Comparison of ENCODE assay signal across 9 mouse cellular contexts in the genomic region with DNA sequence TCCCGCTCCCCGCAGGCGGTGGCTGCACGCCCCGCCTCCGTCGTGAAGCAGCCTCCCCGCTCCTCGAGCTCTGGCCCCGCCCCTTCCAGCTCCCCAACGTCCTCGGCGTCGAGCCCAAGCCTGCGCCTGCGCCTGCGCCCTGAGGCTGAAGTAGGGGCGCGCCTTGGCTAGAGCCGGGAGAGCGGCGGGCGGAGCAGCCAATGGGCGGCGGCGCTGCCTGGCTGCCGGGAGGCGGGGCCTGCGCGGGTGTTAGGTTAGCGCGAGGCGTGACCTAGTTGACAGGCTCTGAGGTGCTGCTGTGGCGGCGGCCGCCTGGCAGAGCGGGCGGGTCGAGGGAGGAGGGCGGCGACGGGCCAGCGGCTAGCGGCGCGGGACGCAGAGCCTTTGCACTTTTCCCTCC. TPM values are rescaled to one million over a fixed set of nuclear protein-coding genes. Genes with fewer than 3 reads are reported as not detected.
A peak's percentile ranks its signal among the peaks of the same experiment; 100 is the strongest.
DNase-seq lines count a peak whose midpoint lies in the region; ATAC-seq lines count a peak whose summit lies in the region.
"Had no signal": no experiment of that assay in that cellular context is flagged by ENCODE, and none has a peak within 500 bp of the region (broad histone marks: within the 10 kb centered on the region; RNA-seq: fewer than 3 reads in every experiment).

Macrod2 (plus strand) TSS at position 131 of the 400 bp plus-strand sequence.

- H3K9ac ChIP-seq in heart, embryonic 11.5 days (ENCODE audit: low read depth, low read length), result peak within 1 kb of the TSS; percentile 72
- H3K9ac ChIP-seq in kidney, embryonic 15.5 days, result peak within 1 kb of the TSS; percentile 66
- H3K9ac ChIP-seq in limb, embryonic 15.5 days, result peak within 1 kb of the TSS; percentile 39

- 0 out of 2 replicates have a peak, but pooled peaks cover 5% of the 10 kb centered on the region for H3K27me3 ChIP-seq in heart, embryonic 11.5 days (ENCODE audit: control insufficient read depth, insufficient read depth, low read length)
- 0 out of 2 replicates have a peak, but pooled peaks cover 10% of the 10 kb centered on the region for H3K27me3 ChIP-seq in kidney, embryonic 15.5 days
- peaks cover 6% of the 10 kb centered on the region; the same call in 1 of the 2 replicates for H3K27me3 ChIP-seq in limb, embryonic 15.5 days
- H3K27me3 ChIP-seq: CH12.LX had no signal

- peak; percentile 56 to 57 for DNase-seq in B cell, adult 2 months
- DNase-seq in monocyte, adult 2 months (ENCODE audit: low read depth in 1 of 2, low spot score in 2 of 2), result peak; percentile 71 to 78
- DNase-seq in spleen, postnatal 14 days (ENCODE audit: low spot score in 2 of 2), result peak; percentile 74 to 75

- H3K27ac ChIP-seq in brown adipose tissue, adult 24 weeks (replicated peaks; ENCODE audit: low read depth, low read length), result no peak within 1 kb of the TSS
- peak within 1 kb of the TSS; percentile 66 for H3K27ac ChIP-seq in heart, embryonic 11.5 days (ENCODE audit: low read depth, low read length)
- H3K27ac ChIP-seq in kidney, embryonic 15.5 days, result 0 out of 2 replicates have a peak within 1 kb of the TSS, but pooled peaks have one; percentile 45
- peak within 1 kb of the TSS; percentile 59; the same call in 1 of the 2 replicates for H3K27ac ChIP-seq in limb, embryonic 15.5 days

- H3K4me3 ChIP-seq in brown adipose tissue, adult 24 weeks (ENCODE audit: insufficient read depth, low read depth, low read length), result peak within 1 kb of the TSS; percentile 61
- H3K4me3 ChIP-seq in heart, embryonic 11.5 days (ENCODE audit: low read depth, low read length), result peak within 1 kb of the TSS; percentile 82
- peak within 1 kb of the TSS; percentile 88 for H3K4me3 ChIP-seq in kidney, embryonic 15.5 days (replicated peaks)
- peak within 1 kb of the TSS; percentile 73 for H3K4me3 ChIP-seq in limb, embryonic 15.5 days

- H3K9me3 ChIP-seq in heart, embryonic 11.5 days (replicated peaks; ENCODE audit: control insufficient read depth, low read length), result no peaks in the 10 kb centered on the region
- H3K9me3 ChIP-seq in kidney, embryonic 15.5 days (replicated peaks), result no peaks in the 10 kb centered on the region
- no peaks in the 10 kb centered on the region for H3K9me3 ChIP-seq in limb, embryonic 15.5 days

- no peaks in the 10 kb centered on the region for H3K4me1 ChIP-seq in brown adipose tissue, adult 24 weeks (ENCODE audit: control insufficient read depth, insufficient read depth, insufficient read length, low read length)
- H3K4me1 ChIP-seq in heart, embryonic 11.5 days (ENCODE audit: control insufficient read depth, insufficient read depth, low read length), result no peaks in the 10 kb centered on the region
- peaks cover 8% of the 10 kb centered on the region for H3K4me1 ChIP-seq in kidney, embryonic 15.5 days
- H3K4me1 ChIP-seq in limb, embryonic 15.5 days, result peaks cover 4% of the 10 kb centered on the region; the same call in 1 of the 2 replicates

- peak within 1 kb of the TSS; percentile 76 for H3K4me2 ChIP-seq in heart, embryonic 11.5 days
- peak within 1 kb of the TSS; percentile 90 for H3K4me2 ChIP-seq in kidney, embryonic 15.5 days
- peak within 1 kb of the TSS; percentile 96 for H3K4me2 ChIP-seq in limb, embryonic 15.5 days

- H3K36me3 ChIP-seq in heart, embryonic 11.5 days (ENCODE audit: control insufficient read depth, insufficient read depth, low read length), result no peaks in the 10 kb centered on the region
- no peaks in the 10 kb centered on the region for H3K36me3 ChIP-seq in kidney, embryonic 15.5 days
- no peaks in the 10 kb centered on the region for H3K36me3 ChIP-seq in limb, embryonic 15.5 days

- under 1% methylated on average over 41 of the region's 47 CpGs for WGBS in heart, embryonic 11.5 days (ENCODE audit: insufficient replicate concordance)
- WGBS in kidney, embryonic 15.5 days, result under 1% methylated on average over 29 of the region's 47 CpGs
- WGBS in limb, embryonic 15.5 days, result under 1% methylated on average over 44 of the region's 47 CpGs

- peak; percentile 98 for ATAC-seq in erythroid progenitor cell, adult 5-6 weeks (replicated peaks; ENCODE audit: low FRiP score, poor library complexity, severe bottlenecking)
- peak; percentile 99 for ATAC-seq in heart, embryonic 11.5 days (replicated peaks; ENCODE audit: insufficient number of reproducible peaks, low FRiP score, low TSS enrichment)
- ATAC-seq in kidney, embryonic 15.5 days (replicated peaks; ENCODE audit: low FRiP score), result peak; percentile 99
- ATAC-seq in limb, embryonic 15.5 days (ENCODE audit: insufficient number of reproducible peaks, low FRiP score, low TSS enrichment, low read depth), result peak; percentile 99

RNA-seq across cellular contexts. Expression of gene Macrod2, which starts in this region (rescaled TPM):
- 8.3 and 8.7 TPM in 2 replicates for polyA plus RNA-seq in brown adipose tissue, adult 24 weeks (2012; ENCODE audit: insufficient read depth, insufficient read length, missing spikeins)
- 0.72 and 2.1 TPM in 2 replicates for total RNA-seq in erythroid progenitor cell, adult 5-6 weeks (2015; ENCODE audit: low replicate concordance)
- 0.45 TPM in 1 of 2 replicates, not detected in the other for total RNA-seq in erythroid progenitor cell, adult 5-6 weeks (2017; ENCODE audit: low replicate concordance)
- polyA plus RNA-seq in heart, embryonic 11.5 days (2014; fragmentation: Nextera tagmentation; extraction: Ambion mirVana), result 20.5 and 27.7 TPM in 2 replicates
- polyA plus RNA-seq in kidney, embryonic 15.5 days (2015; fragmentation: Nextera tagmentation; extraction: Ambion mirVana), result 31.7 and 34.8 TPM in 2 replicates
- polyA plus RNA-seq in limb, embryonic 15.5 days (2015; fragmentation: Nextera tagmentation; extraction: Ambion mirVana), result 28.9 and 31.0 TPM in 2 replicates
- total RNA-seq: CH12.LX had no signal
